Mouse (Mus musculus) forebrain, embryonic 13.5 days (tissue): Measurements from ENCODE around the gene Hist1h4d. TPM values are rescaled to one million over a fixed set of nuclear protein-coding genes. Genes with fewer than 3 reads are reported as not detected.
A peak's percentile ranks its signal among the peaks of the same experiment; 100 is the strongest.
"Not testable (repeated sequence)": the region's sequence is repeated elsewhere in the genome, so short reads cannot be mapped to it uniquely, and the experiment has no call there.

Source experiments
- ATAC-seq: fragments of 200-750 bp; cut with Nextera tagmentation; 2 replicates; pipeline ENCODE4 v1.8.0; 2017
- H3K27ac ChIP-seq: fragments of 300-500 bp; sonication (generic); 2 replicates; pipeline ENCODE4 v1.5.1; 2015; ENCODE audit warnings: inconsistent platforms, mild to moderate bottlenecking, moderate library complexity
- H3K27me3 ChIP-seq: fragments of 300-500 bp; sonication (generic); 2 replicates; pipeline ENCODE4 v1.6.1; 2015; ENCODE audit warnings: mild to moderate bottlenecking, inconsistent platforms
- H3K36me3 ChIP-seq: fragments of 300-500 bp; sonication (generic); 2 replicates; pipeline ENCODE4 v1.6.1; 2015; ENCODE audit warnings: mild to moderate bottlenecking, inconsistent platforms; ENCODE audit not compliant: poor library complexity, severe bottlenecking
- H3K4me1 ChIP-seq: fragments of 300-500 bp; sonication (generic); 2 replicates; pipeline ENCODE4 v1.6.1; 2015; ENCODE audit warnings: inconsistent platforms
- H3K4me2 ChIP-seq: fragments of 300-500 bp; sonication (generic); 2 replicates; pipeline ENCODE4 v1.6.1; 2015; ENCODE audit warnings: inconsistent platforms, mild to moderate bottlenecking, moderate library complexity
- H3K4me3 ChIP-seq: fragments of 300-500 bp; sonication (generic); 2 replicates; pipeline ENCODE4 v1.5.1; 2015; ENCODE audit warnings: mild to moderate bottlenecking, inconsistent platforms
- H3K9ac ChIP-seq: fragments of 300-500 bp; sonication (generic); 2 replicates; pipeline ENCODE4 v1.6.1; 2015; ENCODE audit warnings: mild to moderate bottlenecking, inconsistent platforms
- H3K9me3 ChIP-seq: fragments of 300-500 bp; sonication (generic); replicated peaks from 2 replicates; pipeline ENCODE4 v1.6.1; 2016; ENCODE audit warnings: inconsistent platforms
- WGBS: fragments of 180-500 bp; shearing (Covaris S2); methylation state at CpG from one replicate; pipeline ENCODE4 v1.1.7; 2015; 5-methylcytosine and 5-hydroxymethylcytosine counted together
- polyA plus RNA-seq: library from polyadenylated mRNA; unstranded; fragments of >200 nt; fragmentation: Nextera tagmentation; extraction: Ambion mirVana; gene quantifications from 2 replicates; pipeline ENCODE4 v1.2.1, GENCODE M21; 2015

Gene Hist1h4d
- 160 and 172 TPM in 2 replicates for polyA plus RNA-seq

GRCm38 (mm10) chr13:23581408-23582218, at the start of gene Hist1h4d:
Gene Hist1h4d, plus strand, starts transcription at chr13:23581598.
- Histone ChIP-seq H3K9ac (peak within 1 kb of the TSS; percentile 86), H3K27me3 (no peaks in the 10 kb centered on the region), H3K27ac (peak within 1 kb of the TSS; percentile 99), H3K4me2 (peak within 1 kb of the TSS; percentile 89), H3K9me3 (no peaks in the 10 kb centered on the region), H3K4me3 (peak within 1 kb of the TSS; percentile 54), H3K36me3 (no peaks in the 10 kb centered on the region), H3K4me1 (peaks cover 43% of the 10 kb centered on the region)
- under 1% methylated on average over 43 of the region's 43 CpGs for WGBS
- ATAC-seq, result peak; percentile 91

- no peak for ATAC-seq
- H3K27ac ChIP-seq, result peak overlapping the region; percentile 98
- H3K9me3 ChIP-seq, result no peaks in the 10 kb centered on the region
- H3K4me2 ChIP-seq, result peak overlapping the region; percentile 61
- H3K4me1 ChIP-seq, result peaks cover 48% of the 10 kb centered on the region
- H3K36me3 ChIP-seq, result no peaks in the 10 kb centered on the region
- WGBS, result 17% methylated on average over 9 of the region's 9 CpGs
- peak overlapping the region; percentile 58 for H3K4me3 ChIP-seq
- H3K27me3 ChIP-seq, result no peaks in the 10 kb centered on the region
- H3K9ac ChIP-seq, result peak overlapping the region; percentile 85
Observed at GRCm38 (mm10) chr13:23532262-23533075, 48.9 kb upstream of the Hist1h4d start.

GRCm38 (mm10) chr13:23533560-23534367, 47.6 kb upstream of the Hist1h4d start, which contains the start of gene Hist1h2af:
Gene Hist1h2af, plus strand, starts transcription at chr13:23533906.
- WGBS, result under 1% methylated on average over 27 of the region's 53 CpGs
- peak; percentile 46 for ATAC-seq
- peaks cover 52% of the 10 kb centered on the region for H3K4me1 ChIP-seq

DNA sequence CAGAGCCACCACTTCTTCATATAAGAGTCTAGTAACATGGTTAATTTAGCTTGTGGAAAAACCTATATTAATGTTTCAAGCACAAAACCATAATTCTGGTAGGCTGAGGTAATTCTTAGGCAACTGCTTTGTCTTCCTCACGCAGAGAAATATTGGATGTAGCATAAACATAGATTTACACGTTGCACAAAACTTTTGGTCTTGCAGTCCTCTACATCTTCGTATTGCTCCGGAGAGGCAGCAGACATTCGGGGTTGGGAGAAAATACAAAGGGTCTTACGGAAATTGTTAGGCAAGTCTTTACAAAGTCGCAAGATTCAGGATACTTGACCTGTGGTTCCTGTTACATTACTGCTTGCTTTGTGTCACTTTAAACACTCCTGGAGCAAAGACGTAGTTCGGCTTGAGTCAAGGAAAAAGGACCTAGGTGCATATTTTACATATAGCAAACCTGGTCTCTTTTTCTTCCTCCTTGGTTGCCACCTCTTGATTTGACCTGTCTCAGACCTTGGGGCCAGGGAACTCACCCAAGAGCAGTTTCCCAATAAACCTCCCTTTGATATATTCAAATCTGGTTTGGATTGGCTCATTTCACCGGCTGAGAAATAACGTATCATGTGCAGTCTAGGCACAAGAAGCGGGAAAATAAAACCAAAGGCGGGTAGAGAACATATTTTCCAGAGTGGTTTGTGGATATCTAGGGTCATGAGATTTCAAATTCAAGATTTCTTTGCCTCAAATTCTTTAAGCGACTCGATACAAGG, 46.8 kb upstream of the Hist1h4d start:
- peaks cover 46% of the 10 kb centered on the region for H3K4me1 ChIP-seq
- WGBS, result under 1% methylated on average over 15 of the region's 15 CpGs
- H3K27ac ChIP-seq, result peak overlapping the region; percentile 98
- peak overlapping the region; percentile 73 for H3K9ac ChIP-seq
- H3K36me3 ChIP-seq, result no peaks in the 10 kb centered on the region
- no peak for ATAC-seq
- peak overlapping the region; percentile 58 for H3K4me3 ChIP-seq
- H3K4me2 ChIP-seq, result peak overlapping the region; percentile 61
- no peaks in the 10 kb centered on the region for H3K27me3 ChIP-seq
- no peaks in the 10 kb centered on the region for H3K9me3 ChIP-seq

More at GRCm38 (mm10) chr13:23533560-23534367, 47.6 kb upstream of the Hist1h4d start, which contains the start of gene Hist1h2af:
- Histone ChIP-seq H3K27ac (peak within 1 kb of the TSS; percentile 98), H3K9ac (peak within 1 kb of the TSS; percentile 85), H3K4me2 (peak within 1 kb of the TSS; percentile 61), H3K4me3 (peak within 1 kb of the TSS; percentile 58)
- not testable (repeated sequence) for H3K27me3 ChIP-seq, H3K36me3 ChIP-seq, H3K9me3 ChIP-seq

- under 1% methylated on average over 42 of the region's 62 CpGs for WGBS
- peak within 1 kb of the TSS; percentile 61 for H3K4me2 ChIP-seq
- peak; percentile 92 for ATAC-seq
- H3K9me3 ChIP-seq, H3K27me3 ChIP-seq, H3K36me3 ChIP-seq: not testable (repeated sequence)
- peaks cover 42% of the 10 kb centered on the region for H3K4me1 ChIP-seq
- peak within 1 kb of the TSS; percentile 58 for H3K4me3 ChIP-seq
- H3K27ac ChIP-seq, result peak within 1 kb of the TSS; percentile 98
- peak within 1 kb of the TSS; percentile 79 for H3K9ac ChIP-seq
Observed at GRCm38 (mm10) chr13:23535137-23536075, 46.0 kb upstream of the Hist1h4d start, which contains the start of gene Hist1h3g. Gene Hist1h3g, plus strand, starts transcription at chr13:23535422.

DNA sequence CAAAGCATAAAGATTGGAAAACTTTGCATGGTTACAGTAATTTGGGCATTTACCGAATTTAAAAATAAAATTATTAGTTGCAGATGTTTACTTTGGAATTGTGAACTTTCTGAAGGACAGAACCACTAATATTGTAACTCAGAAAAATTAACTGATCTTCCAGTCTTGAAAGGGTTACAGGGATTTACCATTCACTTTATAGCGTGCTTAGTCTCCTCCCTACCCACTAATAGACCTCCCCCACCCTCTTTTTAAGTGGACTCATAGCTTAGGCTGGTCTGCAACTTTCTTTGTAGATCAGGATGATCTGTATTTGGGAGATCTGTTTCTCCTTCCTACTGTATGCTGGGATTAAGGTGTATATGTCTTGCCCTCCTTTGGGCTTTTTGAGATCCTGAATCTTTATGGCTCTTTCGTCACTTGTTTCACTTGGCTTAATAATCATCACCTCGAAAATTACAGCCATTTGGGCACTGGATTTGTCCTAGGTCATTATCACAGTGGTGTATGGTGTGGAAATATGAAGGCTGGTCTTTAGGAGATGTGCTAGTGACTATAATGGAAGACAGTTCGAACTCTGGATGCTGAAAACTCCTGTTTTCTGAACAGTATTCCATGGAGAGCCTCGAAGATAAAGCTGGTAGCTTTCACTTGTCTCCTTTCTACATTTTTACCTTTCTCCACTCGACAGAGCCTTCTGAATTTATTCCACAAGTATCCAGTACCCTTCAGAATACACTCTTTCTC, 45.1 kb upstream of the Hist1h4d start:
- no peaks in the 10 kb centered on the region for H3K27me3 ChIP-seq
- H3K27ac ChIP-seq, result peak overlapping the region; percentile 48
- peaks cover 42% of the 10 kb centered on the region for H3K4me1 ChIP-seq
- H3K4me2 ChIP-seq, result peak overlapping the region; percentile 61
- H3K9me3 ChIP-seq, result no peaks in the 10 kb centered on the region
- H3K36me3 ChIP-seq, result no peaks in the 10 kb centered on the region
- no peak for ATAC-seq
- peak overlapping the region; percentile 58 for H3K4me3 ChIP-seq
- WGBS, result 16% methylated on average over 7 of the region's 7 CpGs
- H3K9ac ChIP-seq, result peak overlapping the region; percentile 79

DNA sequence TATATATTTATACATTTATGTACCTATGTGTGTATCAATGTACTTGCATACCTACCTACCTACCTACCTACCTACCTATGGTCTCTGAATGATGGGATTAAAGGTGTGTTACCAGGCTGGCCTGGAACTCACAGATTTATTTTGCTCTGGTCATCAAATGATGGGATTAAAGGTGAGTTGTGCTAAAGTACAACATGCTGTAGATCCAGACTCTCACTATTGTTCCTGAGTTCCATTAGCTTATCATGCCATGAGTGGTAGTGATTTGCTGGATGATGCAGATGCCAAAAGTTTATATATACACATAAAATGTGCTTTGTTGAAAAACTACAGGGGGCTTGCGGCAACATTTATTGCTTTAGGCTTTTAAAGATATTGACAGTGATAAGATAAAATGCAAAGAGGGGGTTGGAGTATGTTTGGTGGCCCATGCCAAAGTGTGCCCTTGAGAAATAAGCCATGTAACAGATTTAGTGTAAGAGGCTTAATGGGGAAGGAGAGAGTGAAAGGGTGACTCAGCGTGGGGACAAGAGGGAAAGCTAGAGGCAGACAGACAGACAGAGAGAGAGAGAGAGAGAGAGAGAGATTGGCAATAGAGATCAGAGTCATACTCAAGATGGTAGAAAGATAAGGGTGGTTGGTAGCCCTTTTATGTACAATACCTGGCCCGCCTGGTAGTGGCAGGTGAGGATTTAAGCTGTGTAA, 44.2 kb upstream of the Hist1h4d start:
- H3K36me3 ChIP-seq, result no peaks in the 10 kb centered on the region
- peaks cover 41% of the 10 kb centered on the region for H3K4me1 ChIP-seq
- no peak for ATAC-seq
- H3K9me3 ChIP-seq, result no peaks in the 10 kb centered on the region
- peak overlapping the region; percentile 70 for H3K9ac ChIP-seq
- H3K27ac ChIP-seq, result no peak overlapping the region
- H3K4me3 ChIP-seq, result peak overlapping the region; percentile 58
- peak overlapping the region; percentile 61 for H3K4me2 ChIP-seq
- H3K27me3 ChIP-seq, result no peaks in the 10 kb centered on the region
- WGBS, result 79% methylated on average over 3 of the region's 3 CpGs

GRCm38 (mm10) chr13:23538249-23538648, 43.1 kb upstream of the Hist1h4d start:
- H3K4me3 ChIP-seq, result no peak overlapping the region
- H3K36me3 ChIP-seq, result no peaks in the 10 kb centered on the region
- H3K27me3 ChIP-seq, result no peaks in the 10 kb centered on the region
- H3K27ac ChIP-seq, result no peak overlapping the region
- H3K9me3 ChIP-seq, result no peaks in the 10 kb centered on the region
- no peak overlapping the region for H3K4me2 ChIP-seq
- ATAC-seq, result no peak
- peaks cover 37% of the 10 kb centered on the region for H3K4me1 ChIP-seq
- no peak overlapping the region for H3K9ac ChIP-seq
- 78% methylated on average over 5 of the region's 5 CpGs for WGBS

DNA sequence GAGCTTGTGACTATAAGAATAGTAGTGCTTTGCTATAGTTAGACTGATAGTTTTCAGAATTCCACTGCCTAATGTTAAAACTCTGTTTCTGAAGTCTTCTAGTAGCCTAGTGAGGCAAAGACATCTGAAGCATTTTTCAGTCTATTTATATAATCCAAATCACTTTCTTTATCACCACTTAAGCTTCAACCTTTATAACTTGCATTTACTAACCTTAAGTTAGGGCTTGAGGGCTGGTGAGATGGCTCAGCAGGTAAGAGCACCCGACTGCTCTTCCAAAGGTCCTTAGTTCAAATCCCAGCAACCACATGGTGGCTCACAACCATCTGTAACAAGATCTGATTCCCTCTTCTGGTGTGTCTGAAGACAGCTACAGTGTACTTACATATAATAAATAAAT, 41.6 kb upstream of the Hist1h4d start:
- 75% methylated on average over 1 of the region's 1 CpGs for WGBS
- not testable (repeated sequence) for H3K27ac ChIP-seq, H3K9ac ChIP-seq, ATAC-seq, H3K4me3 ChIP-seq, H3K9me3 ChIP-seq, H3K36me3 ChIP-seq, H3K4me2 ChIP-seq, H3K27me3 ChIP-seq
- H3K4me1 ChIP-seq, result peaks cover 29% of the 10 kb centered on the region
